Mouse (Mus musculus) adipose tissue, adult 10 weeks (tissue): ENCODE data around the gene Tmx4. TPM values are rescaled to one million over a fixed set of nuclear protein-coding genes. Genes with fewer than 3 reads are reported as not detected.

ENCODE experiments used
- polyA plus RNA-seq: library from polyadenylated mRNA; stranded (reverse); fragments of 350-450 nt; fragmentation: Illumina TruSeq; extraction: RNeasy Lipid Tissue Mini Kit (QIAGEN cat#74804); gene quantifications from one replicate; pipeline ENCODE4 v1.2.3, GENCODE M21; 2014; ENCODE audit warnings: low read depth, low replicate concordance

Gene Tmx4
- 14.1 TPM for polyA plus RNA-seq

GRCm38 (mm10) chr2:134643514-134644300 is at the start of gene Tmx4:
Gene Tmx4 (minus strand): TSS chr2:134644145.

GRCm38 (mm10) chr2:134554221-134554727 is 89.7 kb downstream of the Tmx4 start, which contains the start of gene Hao1:
Gene Hao1 (minus strand): TSS chr2:134554368.

Other genes starting within 250 kb of the Tmx4 start
- gene Hao1, start 89.8 kb downstream of the Tmx4 start, polyA plus RNA-seq, result not detected
- gene Plcb1, start 141.9 kb upstream of the Tmx4 start, polyA plus RNA-seq, result 4.9 TPM